ENCODE assay signal across 15 mouse cellular contexts in the genomic region with DNA sequence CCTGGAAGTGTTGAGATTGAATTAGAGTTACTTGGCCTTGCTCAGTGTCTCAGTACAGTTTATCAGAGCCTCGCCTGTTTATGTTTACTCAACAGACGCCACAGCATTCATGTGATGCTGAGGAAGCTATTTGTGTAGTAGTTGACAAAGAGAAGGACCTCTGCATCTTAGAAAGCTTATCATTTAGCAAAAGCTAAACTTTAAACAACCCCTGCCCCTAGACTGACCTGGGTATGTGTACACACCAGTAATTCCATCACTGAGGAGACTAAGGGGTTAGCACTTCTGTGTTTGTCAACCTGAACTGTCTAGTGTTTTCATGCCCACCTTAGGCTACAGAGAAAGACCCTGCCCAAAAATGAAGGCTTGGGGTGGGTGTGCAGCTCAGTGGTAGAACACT.
"Had no signal": no experiment of that assay in that cellular context is flagged by ENCODE, and none has a peak within 500 bp of the region (broad histone marks: within the 10 kb centered on the region; RNA-seq: fewer than 3 reads in every experiment).

No protein-coding gene starts in this region.

- H3K27ac ChIP-seq: left cerebral cortex, adult 2 months; liver, embryonic 15.5 days; lung, embryonic 15.5 days; macrophage; midbrain, embryonic 15.5 days; neural tube, embryonic 12.5 days had no signal

- H3K9ac ChIP-seq: liver, embryonic 15.5 days; lung, embryonic 15.5 days; midbrain, embryonic 15.5 days; neural tube, embryonic 12.5 days had no signal

- H3K4me2 ChIP-seq: liver, embryonic 15.5 days; lung, embryonic 15.5 days; midbrain, embryonic 11.5 days; midbrain, embryonic 15.5 days; neural tube, embryonic 12.5 days had no signal

- ATAC-seq: midbrain, embryonic 15.5 days had no signal

- H3K9me3 ChIP-seq: limb, embryonic 10.5 days; liver, embryonic 15.5 days; lung, embryonic 15.5 days; megakaryocyte, embryonic 14.5 days; midbrain, embryonic 15.5 days; neural tube, embryonic 12.5 days had no signal

- H3K4me1 ChIP-seq: megakaryocyte, embryonic 14.5 days; neural tube, embryonic 12.5 days had no signal

- H3K36me3 ChIP-seq: limb, embryonic 10.5 days; liver, embryonic 15.5 days; lung, embryonic 15.5 days; midbrain, embryonic 15.5 days; neural tube, embryonic 12.5 days had no signal

- H3K4me3 ChIP-seq: left cerebral cortex, adult 2 months; limb, embryonic 10.5 days; liver, embryonic 15.5 days; lung, embryonic 15.5 days; megakaryocyte, embryonic 14.5 days; midbrain, embryonic 15.5 days; neural tube, embryonic 12.5 days had no signal

- H3K27me3 ChIP-seq: liver, embryonic 15.5 days; lung, embryonic 15.5 days; midbrain, embryonic 15.5 days; neural tube, embryonic 12.5 days had no signal

- DNase-seq: lung, postnatal 14 days; retina, postnatal 1 day; right cerebral cortex, postnatal 4 days; spleen, adult 18-20 months; thymus, adult 18-20 months; thymus, postnatal 14 days had no signal
